Mouse (Mus musculus): ENCODE data around the gene Sgca. TPM values are rescaled to one million over a fixed set of nuclear protein-coding genes. Genes with fewer than 3 reads are reported as not detected.
"Not testable (repeated sequence)": the region's sequence is repeated elsewhere in the genome, so short reads cannot be mapped to it uniquely, and the experiment has no call there.

The Sgca gene
- 1.2 and 1.7 TPM in 2 replicates for polyA plus RNA-seq (2015; fragmentation: Nextera tagmentation; extraction: Ambion mirVana)

GRCm38 (mm10) chr11:94976199-94976598, at the start of gene Sgca:
Gene Sgca (minus strand): TSS chr11:94976327.
- peaks cover 17% of the 10 kb centered on the region for H3K4me1 ChIP-seq
- no peak within 1 kb of the TSS for H3K4me2 ChIP-seq
- 0 out of 2 replicates have a peak, but pooled peaks cover 3% of the 10 kb centered on the region for H3K27me3 ChIP-seq
- H3K27ac ChIP-seq: no peak within 1 kb of the TSS
- H3K9me3 ChIP-seq (replicated peaks): no peaks in the 10 kb centered on the region
- 70% methylated on average over 5 of the region's 5 CpGs for WGBS
- no peaks in the 10 kb centered on the region for H3K36me3 ChIP-seq
- H3K9ac ChIP-seq: no peak within 1 kb of the TSS
- no peak for ATAC-seq (replicated peaks; ENCODE audit: low FRiP score)
- H3K4me3 ChIP-seq (replicated peaks): no peak within 1 kb of the TSS

GRCm38 (mm10) chr11:95025227-95026012, 49.3 kb upstream of the Sgca start:
- no peak overlapping the region for H3K4me2 ChIP-seq
- no peaks in the 10 kb centered on the region for H3K9me3 ChIP-seq (replicated peaks)
- 69% methylated on average over 11 of the region's 11 CpGs for whole genome bisulfite sequencing
- ATAC-seq (replicated peaks; ENCODE audit: low FRiP score): peak; percentile 27; the same call in 1 of the 2 replicates
- no peak overlapping the region for H3K9ac ChIP-seq
- peaks cover 31% of the 10 kb centered on the region for H3K4me1 ChIP-seq
- H3K27ac ChIP-seq: peak overlapping the region; percentile 79
- peaks cover 60% of the 10 kb centered on the region for H3K36me3 ChIP-seq
- no peak overlapping the region for H3K4me3 ChIP-seq (replicated peaks)
- no peaks in the 10 kb centered on the region for H3K27me3 ChIP-seq

- Histone ChIP-seq H3K4me3 (replicated peaks) (no peak overlapping the region), H3K9ac (no peak overlapping the region), H3K4me1 (peaks cover 38% of the 10 kb centered on the region), H3K27ac (peak overlapping the region; percentile 79), H3K9me3 (replicated peaks) (no peaks in the 10 kb centered on the region), H3K4me2 (no peak overlapping the region), H3K36me3 (peaks cover 67% of the 10 kb centered on the region), H3K27me3 (no peaks in the 10 kb centered on the region)
- WGBS: 63% methylated on average over 29 of the region's 29 CpGs
- peak; percentile 14; the same call in 1 of the 2 replicates for ATAC-seq (replicated peaks; ENCODE audit: low FRiP score)
Observed at GRCm38 (mm10) chr11:95024439-95025184, 48.5 kb upstream of the Sgca start.

GRCm38 (mm10) chr11:95023481-95023880, 47.4 kb upstream of the Sgca start:
- H3K4me1 ChIP-seq: peaks cover 40% of the 10 kb centered on the region
- WGBS: 93% methylated on average over 9 of the region's 9 CpGs
- H3K9me3 ChIP-seq (replicated peaks): no peaks in the 10 kb centered on the region

GRCm38 (mm10) chr11:95022237-95022992, 46.3 kb upstream of the Sgca start:
- Histone ChIP-seq H3K9ac (no peak overlapping the region), H3K4me1 (peaks cover 40% of the 10 kb centered on the region), H3K9me3 (replicated peaks) (no peaks in the 10 kb centered on the region), H3K27me3 (no peaks in the 10 kb centered on the region), H3K36me3 (peaks cover 65% of the 10 kb centered on the region), H3K4me2 (no peak overlapping the region), H3K4me3 (replicated peaks) (no peak overlapping the region), H3K27ac (no peak overlapping the region)
- no peak for ATAC-seq (replicated peaks; ENCODE audit: low FRiP score)
- 84% methylated on average over 10 of the region's 10 CpGs for WGBS

More at GRCm38 (mm10) chr11:95023481-95023880, 47.4 kb upstream of the Sgca start:
- Histone ChIP-seq H3K4me2 (no peak overlapping the region), H3K27me3 (no peaks in the 10 kb centered on the region), H3K36me3 (peaks cover 66% of the 10 kb centered on the region), H3K27ac (no peak overlapping the region), H3K4me3 (replicated peaks) (no peak overlapping the region), H3K9ac (no peak overlapping the region)
- no peak for ATAC-seq (replicated peaks; ENCODE audit: low FRiP score)

GRCm38 (mm10) chr11:95015484-95015883, 39.4 kb upstream of the Sgca start:
- H3K9me3 ChIP-seq (replicated peaks): no peaks in the 10 kb centered on the region
- peaks cover 32% of the 10 kb centered on the region for H3K4me1 ChIP-seq
- no peak overlapping the region for H3K27ac ChIP-seq
- H3K9ac ChIP-seq: no peak overlapping the region
- 88% methylated on average over 3 of the region's 3 CpGs for WGBS
- H3K36me3 ChIP-seq: peaks cover 55% of the 10 kb centered on the region
- H3K27me3 ChIP-seq: no peaks in the 10 kb centered on the region
- no peak overlapping the region for H3K4me3 ChIP-seq (replicated peaks)
- no peak for ATAC-seq (replicated peaks; ENCODE audit: low FRiP score)
- no peak overlapping the region for H3K4me2 ChIP-seq

- Histone ChIP-seq H3K27me3 (no peaks in the 10 kb centered on the region), H3K36me3 (peaks cover 38% of the 10 kb centered on the region), H3K9me3 (replicated peaks) (no peaks in the 10 kb centered on the region), H3K4me3 (replicated peaks) (no peak overlapping the region), H3K9ac (no peak overlapping the region), H3K4me2 (no peak overlapping the region), H3K27ac (no peak overlapping the region), H3K4me1 (peaks cover 44% of the 10 kb centered on the region)
- WGBS: 54% methylated on average over 3 of the region's 3 CpGs
- ATAC-seq (replicated peaks; ENCODE audit: low FRiP score): no peak
Observed at GRCm38 (mm10) chr11:95012487-95012886, 36.4 kb upstream of the Sgca start.

GRCm38 (mm10) chr11:95012075-95012474, 35.9 kb upstream of the Sgca start:
- Histone ChIP-seq H3K4me2 (peak overlapping the region; percentile 90), H3K27me3 (no peaks in the 10 kb centered on the region), H3K4me3 (replicated peaks) (no peak overlapping the region), H3K4me1 (peaks cover 48% of the 10 kb centered on the region), H3K36me3 (peaks cover 37% of the 10 kb centered on the region), H3K9me3 (replicated peaks) (no peaks in the 10 kb centered on the region), H3K27ac (peak overlapping the region; percentile 22; the same call in 1 of the 2 replicates), H3K9ac (no peak overlapping the region)
- WGBS: 48% methylated on average over 3 of the region's 3 CpGs
- peak; percentile 61; the same call in 1 of the 2 replicates for ATAC-seq (replicated peaks; ENCODE audit: low FRiP score)

GRCm38 (mm10) chr11:95011416-95011815, 35.3 kb upstream of the Sgca start:
- ATAC-seq (replicated peaks; ENCODE audit: low FRiP score): no peak
- Histone ChIP-seq H3K36me3 (peaks cover 30% of the 10 kb centered on the region), H3K9ac (no peak overlapping the region), H3K9me3 (replicated peaks) (no peaks in the 10 kb centered on the region), H3K27me3 (no peaks in the 10 kb centered on the region), H3K4me1 (peaks cover 54% of the 10 kb centered on the region), H3K4me2 (peak overlapping the region; percentile 90), H3K4me3 (replicated peaks) (peak overlapping the region; percentile 65), H3K27ac (peak overlapping the region; percentile 22; the same call in 1 of the 2 replicates)
- 37% methylated on average over 1 of the region's 1 CpGs for WGBS

GRCm38 (mm10) chr11:95010841-95011403, 34.8 kb upstream of the Sgca start:
- Histone ChIP-seq H3K36me3 (peaks cover 26% of the 10 kb centered on the region), H3K27ac (peak overlapping the region; percentile 61), H3K4me1 (peaks cover 59% of the 10 kb centered on the region), H3K4me2 (peak overlapping the region; percentile 90), H3K4me3 (replicated peaks) (peak overlapping the region; percentile 65), H3K9ac (peak overlapping the region; percentile 83)
- H3K27me3 ChIP-seq; ATAC-seq (replicated peaks; ENCODE audit: low FRiP score); H3K9me3 ChIP-seq (replicated peaks): not testable (repeated sequence)
- 9% methylated on average over 4 of the region's 4 CpGs for WGBS

- H3K27me3 ChIP-seq: no peaks in the 10 kb centered on the region
- H3K4me1 ChIP-seq: peaks cover 61% of the 10 kb centered on the region
- peaks cover 27% of the 10 kb centered on the region for H3K36me3 ChIP-seq
- H3K4me2 ChIP-seq: peak overlapping the region; percentile 90
- ATAC-seq (replicated peaks; ENCODE audit: low FRiP score): no peak; the same call in 1 of the 2 replicates
- peak overlapping the region; percentile 65 for H3K4me3 ChIP-seq (replicated peaks)
- WGBS: 1% methylated on average over 36 of the region's 40 CpGs
- H3K9me3 ChIP-seq (replicated peaks): no peaks in the 10 kb centered on the region
- peak overlapping the region; percentile 83 for H3K9ac ChIP-seq
- peak overlapping the region; percentile 94 for H3K27ac ChIP-seq
Observed at GRCm38 (mm10) chr11:95010141-95010739, 34.1 kb upstream of the Sgca start.

Data from kidney, embryonic 15.5 days (tissue).